Mouse (Mus musculus) C2C12 (cell line): ENCODE data around the gene Ttll13.

Source experiments
- CEBPB ChIP-seq: IDR thresholded peaks from one replicate; pipeline ENCODE4 v1.6.1; 2011; ENCODE audit warnings: low read depth, mild to moderate bottlenecking, control low read depth, moderate library complexity
- CTCF ChIP-seq: IDR thresholded peaks from one replicate; pipeline ENCODE4 v1.5.1; 2011; ENCODE audit not compliant: control insufficient read depth, insufficient read depth, insufficient read length
- MAX ChIP-seq: IDR thresholded peaks from one replicate; pipeline ENCODE4 v1.6.1; 2011; ENCODE audit warnings: mild to moderate bottlenecking, control low read depth
- MYOD1 ChIP-seq: IDR thresholded peaks from one replicate; pipeline ENCODE4 v1.6.1; 2011; ENCODE audit warnings: low read depth; ENCODE audit not compliant: control insufficient read depth, insufficient read length
- USF1 ChIP-seq: IDR thresholded peaks from one replicate; pipeline ENCODE4 v1.6.1; 2011; ENCODE audit warnings: low read depth, mild to moderate bottlenecking, control low read depth, moderate library complexity

- TF ChIP-seq CTCF = no peak
- no peak for TF ChIP-seq MYOD1
- no peak for TF ChIP-seq MAX
- no peak for TF ChIP-seq CEBPB
- TF ChIP-seq USF1 = no peak
These were observed 50.3 kb downstream of the Ttll13 start for GRCm38 (mm10) chr7:80296462-80296861.
